Comparison of ENCODE assay signal across 7 mouse cellular contexts in the genomic region with DNA sequence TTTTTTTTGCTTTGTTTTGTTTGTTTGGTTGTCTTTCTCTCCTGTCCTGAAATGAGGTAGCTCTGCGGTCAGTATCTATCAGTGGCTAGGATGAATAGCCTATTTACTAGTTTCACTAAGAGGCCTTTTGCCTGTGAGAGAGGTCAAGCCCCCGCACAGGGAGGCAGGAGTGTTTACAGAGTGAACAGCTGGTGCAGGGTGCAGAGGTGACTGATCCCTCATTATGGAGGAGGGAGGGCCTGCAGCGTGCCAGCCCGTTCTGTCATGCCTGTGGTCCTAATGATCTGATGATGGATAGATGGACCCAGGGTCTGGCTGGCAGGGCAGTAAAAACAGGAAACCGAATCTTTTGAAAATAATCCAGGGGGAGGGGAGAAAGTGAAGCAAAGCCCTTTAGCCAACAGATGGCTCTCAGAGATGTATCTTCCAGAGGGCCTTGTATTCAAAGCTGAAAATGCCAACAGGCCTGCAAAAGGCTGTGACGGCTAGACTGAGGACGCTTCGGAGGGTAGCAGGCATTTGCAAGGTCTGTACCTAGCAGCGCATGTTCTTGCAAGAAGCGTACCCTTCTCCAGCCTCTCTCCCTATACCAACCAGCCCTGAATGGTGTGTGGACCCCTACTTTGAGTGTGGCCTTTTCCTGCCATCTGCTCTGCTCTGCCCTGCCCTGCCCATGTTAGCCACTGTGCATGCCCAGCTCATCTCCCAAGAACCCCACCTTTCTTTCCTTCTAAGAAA. TPM values are rescaled to one million over a fixed set of nuclear protein-coding genes. Genes with fewer than 3 reads are reported as not detected.
DNase-seq lines count a peak whose midpoint lies in the region; ATAC-seq and TF ChIP-seq lines count a peak whose summit lies in the region.

No protein-coding gene starts in this region.

- H3K27me3 ChIP-seq in CH12.LX (replicated peaks): no peaks in the 10 kb centered on the region
- no peaks in the 10 kb centered on the region for H3K27me3 ChIP-seq in hindbrain, embryonic 14.5 days (ENCODE audit: control insufficient read depth, insufficient read depth, low read length)
- H3K27me3 ChIP-seq in heart, embryonic 11.5 days (ENCODE audit: control insufficient read depth, insufficient read depth, low read length): peaks cover 32% of the 10 kb centered on the region

- H3K36me3 ChIP-seq in CH12.LX (replicated peaks in 1 of 2; ENCODE audit: control insufficient read depth in 1 of 2, insufficient read depth in 1 of 2, low read length in 1 of 2): peaks cover 0 to 39% of the 10 kb centered on the region in 2 experiments
- H3K36me3 ChIP-seq in hindbrain, embryonic 14.5 days (replicated peaks; ENCODE audit: control insufficient read depth, insufficient read depth): no peaks in the 10 kb centered on the region
- no peaks in the 10 kb centered on the region for H3K36me3 ChIP-seq in heart, embryonic 11.5 days (ENCODE audit: control insufficient read depth, insufficient read depth, low read length)

- WGBS in hindbrain, embryonic 14.5 days: 28% methylated on average over 10 of the region's 10 CpGs
- 49% methylated on average over 10 of the region's 10 CpGs for WGBS in heart, embryonic 11.5 days (ENCODE audit: insufficient replicate concordance)

- H3K9ac ChIP-seq in CH12.LX (ENCODE audit: insufficient read depth, low read depth): no peak overlapping the region
- no peak overlapping the region for H3K9ac ChIP-seq in hindbrain, embryonic 14.5 days
- H3K9ac ChIP-seq in heart, embryonic 11.5 days (ENCODE audit: low read depth, low read length): no peak overlapping the region

- dilution Hi-C loops in CH12.LX (cut with MboI; ENCODE audit: extremely low pct_ligation_motif_present, extremely low pct_unique_long_range_greater_than_20kb, low sequenced_read_pairs): no loop called here

- H3K9me3 ChIP-seq in CH12.LX (replicated peaks; ENCODE audit: low read length): no peaks in the 10 kb centered on the region
- no peaks in the 10 kb centered on the region for H3K9me3 ChIP-seq in hindbrain, embryonic 14.5 days (ENCODE audit: control insufficient read depth, low read length)
- H3K9me3 ChIP-seq in heart, embryonic 11.5 days (replicated peaks; ENCODE audit: control insufficient read depth, low read length): no peaks in the 10 kb centered on the region

- in situ Hi-C loops in CH12.LX (cut with MboI; ENCODE audit: low pct_ligation_motif_present, low pct_unique_long_range_greater_than_20kb, low sequenced_read_pairs): no loop called here

- H3K4me3 ChIP-seq in CH12.LX (replicated peaks in 1 of 3; ENCODE audit: low read depth in 2 of 3, low read length in 2 of 3, poor library complexity in 1 of 3): no peak overlapping the region
- no peak overlapping the region for H3K4me3 ChIP-seq in hindbrain, embryonic 14.5 days (replicated peaks; ENCODE audit: low read length)
- H3K4me3 ChIP-seq in heart, embryonic 11.5 days (ENCODE audit: low read depth, low read length): no peak overlapping the region

- TF ChIP-seq EP300 in CH12.LX (IDR thresholded peaks at IDR 0.05; ENCODE audit: low read length): no peak

- no peak overlapping the region for H3K27ac ChIP-seq in CH12.LX (ENCODE audit: insufficient read depth, low read depth)
- H3K27ac ChIP-seq in hindbrain, embryonic 14.5 days: 0 out of 2 replicates have a peak overlapping the region, but pooled peaks have one; percentile 26
- no peak overlapping the region for H3K27ac ChIP-seq in heart, embryonic 11.5 days (ENCODE audit: low read depth, low read length)

- ATAC-seq in hindbrain, embryonic 14.5 days (ENCODE audit: low FRiP score): peak; percentile 57; the same call in 1 of the 2 replicates
- ATAC-seq in heart, embryonic 11.5 days (replicated peaks; ENCODE audit: insufficient number of reproducible peaks, low FRiP score, low TSS enrichment): no peak

- DNase-seq in CH12.LX (ENCODE audit: extremely low read depth): no peak
- DNase-seq in brain, embryonic 14.5 days (ENCODE audit: low read depth): peak; percentile 67
- no peak for DNase-seq in hindbrain, embryonic 14.5 days (ENCODE audit: low spot score)
- DNase-seq in lung, postnatal 10 days: peak; percentile 73
- no peak for DNase-seq in natural killer cell, adult 2 months (ENCODE audit: low spot score in 2 of 2)
- DNase-seq in cerebellum, adult 8-10 months: no peak

- H3K4me1 ChIP-seq in CH12.LX (ENCODE audit: control insufficient read depth in 1 of 2, insufficient read depth in 2 of 2): peaks cover 28 to 71% of the 10 kb centered on the region in 2 experiments
- H3K4me1 ChIP-seq in hindbrain, embryonic 14.5 days (replicated peaks; ENCODE audit: control insufficient read depth, insufficient read depth, low read length): peaks cover 29% of the 10 kb centered on the region
- H3K4me1 ChIP-seq in heart, embryonic 11.5 days (ENCODE audit: control insufficient read depth, insufficient read depth, low read length): peaks cover 31% of the 10 kb centered on the region

- no peak for TF ChIP-seq POLR2A in CH12.LX (IDR thresholded peaks at IDR 0.05; ENCODE audit: low read depth, low read length)
- TF ChIP-seq POLR2A in brain, embryonic 14.5 days (IDR thresholded peaks at IDR 0.05; ENCODE audit: borderline replicate concordance, extremely low read depth, insufficient read depth, insufficient read length, poor library complexity, severe bottlenecking): no peak

- H3K4me2 ChIP-seq in CH12.LX (ENCODE audit: insufficient read depth, low read depth, poor library complexity, severe bottlenecking): no peak overlapping the region
- no peak overlapping the region for H3K4me2 ChIP-seq in hindbrain, embryonic 14.5 days (replicated peaks)
- no peak overlapping the region for H3K4me2 ChIP-seq in heart, embryonic 11.5 days

- TF ChIP-seq RAD21 in CH12.LX (IDR thresholded peaks at IDR 0.05; ENCODE audit: low read depth, low read length): no peak

- H3K79me2 ChIP-seq in CH12.LX (replicated peaks; ENCODE audit: control insufficient read depth, extremely low read depth, insufficient read depth, poor library complexity, severe bottlenecking): peaks cover 4% of the 10 kb centered on the region; the same call in 1 of the 2 replicates

- TF ChIP-seq CTCF in CH12.LX (conservative IDR thresholded peaks at IDR 0.05 in 1 of 2, IDR thresholded peaks at IDR 0.05 in 1 of 2; ENCODE audit: low read depth in 2 of 2, low read length in 2 of 2): no peak
- no peak for TF ChIP-seq CTCF in brain, embryonic 14.5 days (IDR thresholded peaks at IDR 0.05; ENCODE audit: borderline replicate concordance, extremely low read depth, insufficient read depth, insufficient read length)

TF ChIP-seq in CH12.LX, 34 proteins besides CTCF, POLR2A, EP300 and RAD21:
- TF ChIP-seq MYC (IDR thresholded peaks at IDR 0.05; ENCODE audit: low read depth, low read length) (no peak), ZNF384 (IDR thresholded peaks at IDR 0.05; ENCODE audit: low read depth, low read length) (peak; percentile 82; the same call in 1 of the 2 replicates), USF1 (IDR thresholded peaks at IDR 0.05; ENCODE audit: low read depth, low read length) (no peak), ZKSCAN1 (IDR thresholded peaks at IDR 0.05; ENCODE audit: borderline replicate concordance, low read depth, low read length) (no peak)

RNA-seq across cellular contexts. Expression of gene Bcr, which starts 38.2 kb away (rescaled TPM):
- total RNA-seq in CH12.LX (2012; rRNA removed): 18.2 and 22.1 TPM in 2 replicates
- 4.0 and 4.3 TPM in 2 replicates for total RNA-seq in CH12.LX (2014; rRNA removed)
- polyA plus RNA-seq in CH12.LX (2012; ENCODE audit: insufficient read length, low read depth): 18.6 and 20.0 TPM in 2 replicates
- 57.8 and 83.3 TPM in 2 replicates for polyA plus RNA-seq in brain, embryonic 14.5 days (2012; rRNA removed)
- polyA plus RNA-seq in hindbrain, embryonic 14.5 days (2014; fragmentation: Nextera tagmentation; extraction: Ambion mirVana): 19.6 and 24.0 TPM in 2 replicates
- polyA plus RNA-seq in heart, embryonic 11.5 days (2014; fragmentation: Nextera tagmentation; extraction: Ambion mirVana): 26.5 and 31.1 TPM in 2 replicates

Comparison
In these comparisons a context has a peak if more than half of its experiments do, and no peak if none do; other contexts are left out.
1. DNase-seq: peak in brain, embryonic 14.5 days (single experiment) and lung, postnatal 10 days (single experiment); none in CH12.LX (single experiment), hindbrain, embryonic 14.5 days (single experiment), natural killer cell, adult 2 months (0 of 2) and cerebellum, adult 8-10 months (single experiment).